Mouse (Mus musculus) lung, postnatal 0 days (tissue): ENCODE data around the gene Col9a3. TPM values are rescaled to one million over a fixed set of nuclear protein-coding genes. Genes with fewer than 3 reads are reported as not detected.

Source experiments
- ATAC-seq: fragments of 200-750 bp; cut with Nextera tagmentation; 2 replicates; pipeline ENCODE4 v1.8.0; 2017; ENCODE audit warnings: moderate library complexity
- DNase-seq: peaks from one replicate; pipeline ENCODE4 v3.0.0-alpha.2; 2016; ENCODE audit warnings: low spot score
- H3K27ac ChIP-seq: fragments of 300-500 bp; sonication (generic); 2 replicates; pipeline ENCODE4 v1.5.1; 2014; ENCODE audit warnings: antibody characterized with exemption, mild to moderate bottlenecking, low read length, mixed read lengths
- H3K27me3 ChIP-seq: fragments of 300-500 bp; sonication (generic); replicated peaks from 2 replicates; pipeline ENCODE4 v1.6.1; 2014; ENCODE audit warnings: low read length, mixed read lengths; ENCODE audit not compliant: insufficient read depth
- H3K36me3 ChIP-seq: fragments of 300-500 bp; sonication (generic); 2 replicates; pipeline ENCODE4 v1.6.1; 2014; ENCODE audit warnings: low read length, mixed read lengths; ENCODE audit not compliant: insufficient read depth
- H3K4me1 ChIP-seq: fragments of 300-500 bp; sonication (generic); 2 replicates; pipeline ENCODE4 v1.6.1; 2014; ENCODE audit warnings: antibody characterized with exemption, low read depth, low read length, mixed read lengths; ENCODE audit not compliant: insufficient read depth
- H3K4me2 ChIP-seq: fragments of 300-500 bp; sonication (generic); replicated peaks from 2 replicates; pipeline ENCODE4 v1.6.1; 2014; ENCODE audit warnings: low read depth, mild to moderate bottlenecking, low read length, moderate library complexity, mixed read lengths
- H3K4me3 ChIP-seq: fragments of 300-500 bp; sonication (generic); 2 replicates; pipeline ENCODE4 v1.5.1; 2014; ENCODE audit warnings: low read depth, low read length
- H3K9ac ChIP-seq: fragments of 300-500 bp; sonication (generic); replicated peaks from 2 replicates; pipeline ENCODE4 v1.6.1; 2014; ENCODE audit warnings: low read depth, mild to moderate bottlenecking
- H3K9me3 ChIP-seq: fragments of 300-500 bp; sonication (generic); 2 replicates; pipeline ENCODE4 v1.6.1; 2016; ENCODE audit warnings: low read length, mixed read lengths
- CTCF ChIP-seq: IDR thresholded peaks from 2 replicates; pipeline ENCODE4 v1.5.1; 2016; ENCODE audit warnings: antibody characterized with exemption, mild to moderate bottlenecking
- EP300 ChIP-seq: IDR thresholded peaks from 2 replicates; pipeline ENCODE4 v1.6.1; 2016; ENCODE audit warnings: antibody characterized with exemption, mild to moderate bottlenecking, control low read depth
- WGBS: fragments of 180-500 bp; shearing (Covaris S2); extraction: QIAGEN DNeasy Blood & Tissue Kit; methylation state at CpG from one replicate; pipeline ENCODE4 v1.1.7; 2014; 5-methylcytosine and 5-hydroxymethylcytosine counted together
- polyA plus RNA-seq: library from polyadenylated mRNA; unstranded; fragments of >200 nt; fragmentation: Nextera tagmentation; extraction: Ambion mirVana; gene quantifications from 2 replicates; pipeline ENCODE4 v1.2.1, GENCODE M21; 2015

Col9a3 gene
- polyA plus RNA-seq, 1 experiment from 2014 or later = 0.33 TPM

DNA sequence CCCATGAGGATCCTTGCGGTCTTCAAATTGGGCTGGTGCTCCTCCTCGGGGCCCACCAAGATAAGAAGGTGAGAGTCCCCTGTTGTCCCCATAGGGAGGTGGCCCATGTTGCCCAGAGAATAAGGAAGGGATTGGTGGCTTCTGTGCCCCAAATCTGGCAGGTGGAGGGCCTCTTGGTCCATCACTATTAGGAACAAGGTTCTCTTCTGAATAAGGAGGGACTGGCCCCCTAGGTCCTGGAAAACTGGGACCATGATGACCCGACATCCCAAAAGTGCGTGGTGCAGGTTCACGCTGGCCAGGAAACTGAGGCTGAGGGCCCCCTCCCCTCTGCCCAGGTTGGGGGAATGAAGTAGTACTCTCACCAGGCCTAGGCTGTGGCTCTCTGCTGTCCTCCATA is 62.9 kb downstream of the Col9a3 start:
- no peaks in the 10 kb centered on the region for H3K4me1 ChIP-seq
- H3K27ac ChIP-seq = no peak overlapping the region
- no peak for TF ChIP-seq CTCF
- no peak for TF ChIP-seq EP300
- WGBS = 90% methylated on average over 5 of the region's 5 CpGs
- no peaks in the 10 kb centered on the region for H3K9me3 ChIP-seq
- no peak overlapping the region for H3K4me3 ChIP-seq
- H3K36me3 ChIP-seq = peaks cover 14% of the 10 kb centered on the region; the same call in 1 of the 2 replicates
- H3K27me3 ChIP-seq = no peaks in the 10 kb centered on the region
- no peak for ATAC-seq
- no peak overlapping the region for H3K4me2 ChIP-seq
- H3K9ac ChIP-seq = no peak overlapping the region
- no peak for DNase-seq

DNA sequence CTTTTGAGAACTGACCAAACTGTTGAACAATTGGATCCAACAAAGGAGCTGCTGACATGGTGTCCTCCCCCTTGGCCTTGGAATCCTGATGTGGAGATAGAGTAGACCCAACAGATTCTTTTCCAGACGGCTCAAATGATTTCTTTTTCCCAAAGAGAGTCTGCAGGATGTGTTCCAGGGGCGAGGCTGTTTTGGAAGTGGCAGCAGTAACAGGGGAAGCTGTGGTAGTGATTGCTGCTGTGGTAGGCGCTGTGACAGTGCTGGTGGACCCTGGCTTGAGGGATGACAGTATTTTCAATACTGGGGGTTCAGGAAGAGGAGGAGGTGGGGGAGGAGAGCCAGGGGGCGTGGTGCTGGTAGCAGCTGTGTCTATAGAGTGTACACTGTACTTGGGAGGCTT is 64.4 kb downstream of the Col9a3 start:
- no peak for ATAC-seq
- H3K36me3 ChIP-seq = peaks cover 15% of the 10 kb centered on the region
- no peak for TF ChIP-seq EP300
- TF ChIP-seq CTCF = no peak

More for the DNA sequence above, 64.4 kb downstream of the Col9a3 start:
- no peak for DNase-seq
- no peak overlapping the region for H3K4me3 ChIP-seq
- no peaks in the 10 kb centered on the region for H3K9me3 ChIP-seq
- H3K4me1 ChIP-seq = no peaks in the 10 kb centered on the region
- no peak overlapping the region for H3K9ac ChIP-seq
- WGBS = 81% methylated on average over 4 of the region's 4 CpGs
- H3K4me2 ChIP-seq = no peak overlapping the region
- no peaks in the 10 kb centered on the region for H3K27me3 ChIP-seq
- H3K27ac ChIP-seq = no peak overlapping the region

Other genes with a start within 250 kb of the Col9a3 start
- 0.20 and 0.21 TPM in 2 replicates for gene Slco4a1, start 141.5 kb upstream of the Col9a3 start, polyA plus RNA-seq
- gene Ntsr1, start 97.8 kb upstream of the Col9a3 start, polyA plus RNA-seq = 0.05 and 0.06 TPM in 2 replicates
- gene Mrgbp, start 16.5 kb upstream of the Col9a3 start, polyA plus RNA-seq = 20.5 and 22.4 TPM in 2 replicates
- 37.5 and 38.3 TPM in 2 replicates for gene Ogfr, start 8.5 kb upstream of the Col9a3 start, polyA plus RNA-seq
- not detected in 2 replicates for gene Tcfl5, start 44.9 kb downstream of the Col9a3 start, polyA plus RNA-seq
- 14.9 and 16.3 TPM in 2 replicates for gene Dido1, start 112.2 kb downstream of the Col9a3 start, polyA plus RNA-seq
- 38.7 and 38.8 TPM in 2 replicates for gene Gid8, start 112.3 kb downstream of the Col9a3 start, polyA plus RNA-seq
- gene Slc17a9, start 127.5 kb downstream of the Col9a3 start, polyA plus RNA-seq = 1.4 and 1.7 TPM in 2 replicates
- gene Bhlhe23, start 179.1 kb downstream of the Col9a3 start, polyA plus RNA-seq = not detected in 2 replicates